Mouse (Mus musculus): ENCODE measurements at regions not wholly inside any gene's neighbourhood (a gene's known extent, or its start where the extent isn't known, plus 50 kb on each side); places are given as distances from the start of the nearest gene placed in this dataset.
A peak's percentile ranks its signal among the peaks of the same experiment; 100 is the strongest.
"Not testable (repeated sequence)": the region's sequence is repeated elsewhere in the genome, so short reads cannot be mapped to it uniquely, and the experiment has no call there.

DNA sequence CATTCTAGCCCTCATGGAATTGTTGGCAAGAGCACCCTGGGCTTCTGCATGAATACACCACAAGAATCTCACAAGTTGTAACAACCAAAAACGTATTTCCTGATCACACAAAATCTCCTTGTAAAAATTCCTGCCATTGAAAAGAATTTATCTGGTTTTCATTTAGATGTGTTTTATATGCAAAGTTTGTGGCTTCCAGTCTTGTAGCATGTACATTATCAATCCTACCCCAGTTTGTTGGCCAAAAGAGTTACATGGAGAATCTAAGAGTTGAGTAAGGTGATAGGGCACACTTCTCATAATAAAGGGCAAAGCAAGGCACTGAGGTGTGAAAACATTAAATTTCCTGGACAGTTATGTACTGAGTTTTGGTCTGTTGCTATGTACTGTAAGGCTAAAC lies 1361.0 kb downstream of the Zfp704 start:
- no peak for TF ChIP-seq EP300 (IDR thresholded peaks at IDR 0.05; ENCODE audit: low read depth)
- no peak for TF ChIP-seq CTCF (IDR thresholded peaks at IDR 0.05; ENCODE audit: low read depth)
- DNase-seq (ENCODE audit: low read depth in 3 of 3, low spot score in 3 of 3) (no peak), ATAC-seq (ENCODE audit: insufficient read depth) (no peak)
- no peak overlapping the region for H3K9ac ChIP-seq (replicated peaks)
- no peak overlapping the region for H3K27ac ChIP-seq
- no peaks in the 10 kb centered on the region for H3K36me3 ChIP-seq (replicated peaks; ENCODE audit: control insufficient read depth, insufficient read depth, low read depth)
- no peaks in the 10 kb centered on the region for H3K4me1 ChIP-seq (replicated peaks; ENCODE audit: control insufficient read depth in 2 of 2, insufficient read depth in 2 of 2, low read length in 1 of 2)
- H3K27me3 ChIP-seq (ENCODE audit: control insufficient read depth, insufficient read depth, low read length): no peaks in the 10 kb centered on the region
- 33% methylated on average over 1 of the region's 1 CpGs for WGBS (ENCODE audit: insufficient replicate concordance)
- H3K4me2 ChIP-seq (ENCODE audit: low read depth): no peak overlapping the region
- H3K4me3 ChIP-seq (ENCODE audit: insufficient read depth in 1 of 2, low read depth in 2 of 2, low read length in 2 of 2): no peak overlapping the region
- H3K9me3 ChIP-seq (ENCODE audit: control insufficient read depth, low read length): no peaks in the 10 kb centered on the region

- not testable (repeated sequence) for ATAC-seq (ENCODE audit: insufficient read depth); H3K4me2 ChIP-seq (ENCODE audit: low read depth); H3K4me3 ChIP-seq (ENCODE audit: insufficient read depth in 1 of 2, low read depth in 2 of 2, low read length in 2 of 2); H3K27ac ChIP-seq; H3K9me3 ChIP-seq (ENCODE audit: control insufficient read depth, low read length); H3K27me3 ChIP-seq (ENCODE audit: control insufficient read depth, insufficient read depth, low read length); H3K36me3 ChIP-seq (replicated peaks; ENCODE audit: control insufficient read depth, insufficient read depth, low read depth); H3K9ac ChIP-seq (replicated peaks); H3K4me1 ChIP-seq (replicated peaks; ENCODE audit: control insufficient read depth in 2 of 2, insufficient read depth in 2 of 2, low read length in 1 of 2)
- WGBS (ENCODE audit: insufficient replicate concordance): 14% methylated on average over 1 of the region's 1 CpGs
- peak in 1 of 3 experiments; percentile 14 for DNase-seq (ENCODE audit: low read depth in 3 of 3, low spot score in 3 of 3)
These were observed 1364.1 kb downstream of the Zfp704 start for GRCm38 (mm10) chr3:8245822-8246221.

DNA sequence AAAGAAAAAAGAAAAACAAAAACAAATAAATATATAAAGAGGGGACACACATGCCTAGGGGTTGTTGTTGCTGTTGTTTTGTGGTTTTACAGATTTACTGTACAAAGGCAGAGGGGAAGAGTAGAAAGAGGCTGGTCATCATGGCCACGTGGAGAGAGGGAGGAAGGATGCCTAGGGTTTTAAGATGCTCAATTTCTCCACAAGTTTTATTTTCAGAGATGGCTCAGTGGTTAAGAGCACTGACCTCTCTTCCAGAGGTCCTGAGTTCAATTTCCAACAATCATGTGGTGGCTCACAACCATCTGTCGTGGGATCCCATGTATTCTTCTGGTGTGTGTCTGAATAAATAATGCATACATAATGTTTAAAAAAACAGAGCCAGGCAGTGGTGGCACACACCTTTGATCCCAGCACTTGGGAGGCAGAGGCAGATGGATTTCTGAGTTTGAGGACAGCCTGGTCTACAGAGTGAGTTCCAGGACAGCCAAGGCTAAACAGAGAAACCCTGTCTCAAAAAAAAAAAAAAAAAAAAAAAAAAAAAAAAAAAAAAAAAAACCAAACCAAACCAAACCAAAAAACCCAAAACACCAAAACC lies 1364.6 kb downstream of the Zfp704 start:
- 46% methylated on average over 2 of the region's 2 CpGs for WGBS (ENCODE audit: insufficient replicate concordance)
- DNase-seq (ENCODE audit: low read depth in 3 of 3, low spot score in 3 of 3): peak; percentile 64 to 72 (median 70)

DNA sequence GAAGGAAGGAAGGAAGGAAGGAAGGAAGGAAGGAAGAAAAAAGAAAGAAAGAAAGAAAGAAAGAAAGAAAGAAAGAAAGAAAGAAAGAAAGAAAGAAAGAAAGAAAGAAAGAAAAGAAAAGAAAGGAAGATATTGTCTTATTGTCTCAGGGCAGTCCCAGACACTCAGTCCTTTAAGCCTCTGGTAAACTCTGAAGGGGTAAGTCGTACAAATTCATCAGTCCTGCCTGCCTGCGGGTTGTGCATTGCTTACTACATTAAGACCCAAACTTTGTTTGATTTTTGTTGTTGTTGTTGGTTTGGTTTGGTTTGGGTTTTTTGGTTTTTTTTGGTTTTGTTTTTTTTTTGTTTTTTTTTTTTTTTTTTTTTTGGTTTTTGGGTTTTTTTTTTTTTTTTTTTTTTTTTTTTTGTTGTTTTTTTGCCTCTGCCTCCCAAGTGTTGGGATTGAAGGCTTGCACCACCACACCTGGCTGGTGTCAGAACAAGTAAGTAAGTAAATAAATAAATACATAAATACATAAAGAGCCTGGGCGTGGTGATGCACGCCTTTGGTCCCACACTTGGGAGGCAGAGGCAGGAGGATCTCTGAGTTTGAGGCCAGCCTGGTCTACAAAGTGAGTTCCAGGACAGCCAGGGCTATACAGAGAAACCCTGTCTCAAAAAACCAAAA lies 1365.2 kb downstream of the Zfp704 start:
- H3K4me3 ChIP-seq (ENCODE audit: insufficient read depth in 1 of 2, low read depth in 2 of 2, low read length in 2 of 2); H3K27ac ChIP-seq; H3K4me1 ChIP-seq (replicated peaks; ENCODE audit: control insufficient read depth in 2 of 2, insufficient read depth in 2 of 2, low read length in 1 of 2); H3K9me3 ChIP-seq (ENCODE audit: control insufficient read depth, low read length); ATAC-seq (ENCODE audit: insufficient read depth); H3K9ac ChIP-seq (replicated peaks); H3K4me2 ChIP-seq (ENCODE audit: low read depth); H3K27me3 ChIP-seq (ENCODE audit: control insufficient read depth, insufficient read depth, low read length); H3K36me3 ChIP-seq (replicated peaks; ENCODE audit: control insufficient read depth, insufficient read depth, low read depth): not testable (repeated sequence)
- WGBS (ENCODE audit: insufficient replicate concordance): 69% methylated on average over 4 of the region's 4 CpGs
- peak; percentile 53 to 59 (median 57) for DNase-seq (ENCODE audit: low read depth in 3 of 3, low spot score in 3 of 3)

More for the DNA sequence above, 1364.6 kb downstream of the Zfp704 start:
- not testable (repeated sequence) for H3K27ac ChIP-seq; ATAC-seq (ENCODE audit: insufficient read depth); H3K36me3 ChIP-seq (replicated peaks; ENCODE audit: control insufficient read depth, insufficient read depth, low read depth); H3K4me3 ChIP-seq (ENCODE audit: insufficient read depth in 1 of 2, low read depth in 2 of 2, low read length in 2 of 2); H3K4me1 ChIP-seq (replicated peaks; ENCODE audit: control insufficient read depth in 2 of 2, insufficient read depth in 2 of 2, low read length in 1 of 2); H3K4me2 ChIP-seq (ENCODE audit: low read depth); H3K27me3 ChIP-seq (ENCODE audit: control insufficient read depth, insufficient read depth, low read length); H3K9ac ChIP-seq (replicated peaks); H3K9me3 ChIP-seq (ENCODE audit: control insufficient read depth, low read length)

DNA sequence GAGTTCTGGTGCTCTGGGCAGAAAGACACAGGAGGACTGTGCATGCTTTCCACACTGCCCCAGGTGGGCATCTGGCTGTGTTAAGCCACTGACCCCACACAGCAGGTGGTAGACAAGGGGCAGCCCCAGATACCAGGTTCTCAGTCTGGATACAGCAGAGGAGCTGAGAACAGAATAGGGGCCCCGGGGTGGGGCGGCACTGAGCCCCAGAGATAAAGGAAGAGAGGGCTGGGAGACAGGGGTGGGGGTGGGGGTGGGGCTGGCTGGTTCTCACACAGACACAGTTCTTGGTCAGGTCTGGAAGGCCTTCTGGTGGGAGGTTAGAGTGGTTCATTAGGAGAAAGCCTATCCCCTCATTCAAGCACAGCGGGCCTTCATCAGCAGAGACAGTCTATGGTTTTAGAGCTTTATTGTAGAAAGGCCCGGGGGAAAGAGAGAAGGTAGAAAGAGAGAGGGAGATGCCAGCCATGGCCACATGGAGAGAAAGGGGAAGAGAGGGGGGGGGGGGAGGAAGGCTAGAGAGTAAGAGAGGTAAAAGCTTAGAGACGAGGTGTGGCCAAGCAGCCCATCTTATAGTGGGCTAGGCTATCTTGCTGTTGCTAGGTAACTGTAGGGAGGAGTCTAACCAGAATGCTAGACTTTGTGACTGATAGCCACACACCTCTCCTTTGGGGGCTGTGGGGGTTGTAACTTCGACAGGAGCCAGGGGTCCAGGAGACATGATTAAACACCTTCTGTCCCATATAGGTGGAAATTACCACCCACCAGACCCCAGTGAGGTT lies 1403.1 kb downstream of the Zfp704 start:
- WGBS (ENCODE audit: insufficient replicate concordance): 55% methylated on average over 6 of the region's 6 CpGs
- no peak overlapping the region for H3K9ac ChIP-seq (replicated peaks)
- no peaks in the 10 kb centered on the region for H3K9me3 ChIP-seq (ENCODE audit: control insufficient read depth, low read length)
- no peaks in the 10 kb centered on the region for H3K27me3 ChIP-seq (ENCODE audit: control insufficient read depth, insufficient read depth, low read length)
- no peak overlapping the region for H3K4me3 ChIP-seq (ENCODE audit: insufficient read depth in 1 of 2, low read depth in 2 of 2, low read length in 2 of 2)
- H3K4me2 ChIP-seq (ENCODE audit: low read depth): peak overlapping the region; percentile 13; the same call in 1 of the 2 replicates
- H3K36me3 ChIP-seq (replicated peaks; ENCODE audit: control insufficient read depth, insufficient read depth, low read depth): no peaks in the 10 kb centered on the region
- H3K27ac ChIP-seq: no peak overlapping the region
- ATAC-seq (ENCODE audit: insufficient read depth) (peak; percentile 96), DNase-seq (ENCODE audit: low read depth in 3 of 3, low spot score in 3 of 3) (peak in 1 of 3 experiments; percentile 4)
- TF ChIP-seq CTCF (IDR thresholded peaks at IDR 0.05; ENCODE audit: low read depth) (no peak), EP300 (IDR thresholded peaks at IDR 0.05; ENCODE audit: low read depth) (no peak)
- peaks cover 0 to 10% of the 10 kb centered on the region in 2 experiments; a peak in 2 of 4 replicates for H3K4me1 ChIP-seq (replicated peaks; ENCODE audit: control insufficient read depth in 2 of 2, insufficient read depth in 2 of 2, low read length in 1 of 2)
